Mouse (Mus musculus): Measurements from ENCODE around the gene Nop53. TPM values are rescaled to one million over a fixed set of nuclear protein-coding genes. Genes with fewer than 3 reads are reported as not detected.

Nop53 gene
- polyA plus RNA-seq, 1 experiment from 2014 or later, result 164 TPM

- Histone ChIP-seq H3K4me1 (ENCODE audit: control insufficient read depth, insufficient read depth, low read length) (peaks cover 8% of the 10 kb centered on the region), H3K4me2 (ENCODE audit: low read depth, low read length) (peak overlapping the region; percentile 95), H3K9me3 (ENCODE audit: control insufficient read depth, low read length) (no peaks in the 10 kb centered on the region), H3K9ac (ENCODE audit: low read depth, low read length) (no peak overlapping the region), H3K36me3 (ENCODE audit: control insufficient read depth, insufficient read depth, low read length) (peaks cover 56% of the 10 kb centered on the region), H3K4me3 (ENCODE audit: low read depth, low read length) (peak overlapping the region; percentile 72; the same call in 1 of the 2 replicates), H3K27me3 (replicated peaks; ENCODE audit: control insufficient read depth, insufficient read depth, low read length) (no peaks in the 10 kb centered on the region), H3K27ac (replicated peaks; ENCODE audit: low read depth, low read length) (no peak overlapping the region)
- no peak for ATAC-seq (ENCODE audit: low read depth)
- 85% methylated on average over 1 of the region's 1 CpGs for WGBS
- peak; percentile 56 for DNase-seq (ENCODE audit: low spot score)
Observed at GRCm38 (mm10) chr7:15944311-15944710, 1.6 kb downstream of the Nop53 start.

- Histone ChIP-seq H3K4me2 (ENCODE audit: low read depth, low read length) (no peak overlapping the region), H3K27ac (replicated peaks; ENCODE audit: low read depth, low read length) (no peak overlapping the region), H3K9ac (ENCODE audit: low read depth, low read length) (no peak overlapping the region), H3K4me1 (ENCODE audit: control insufficient read depth, insufficient read depth, low read length) (no peaks in the 10 kb centered on the region), H3K36me3 (ENCODE audit: control insufficient read depth, insufficient read depth, low read length) (peaks cover 80% of the 10 kb centered on the region), H3K9me3 (ENCODE audit: control insufficient read depth, low read length) (no peaks in the 10 kb centered on the region), H3K27me3 (replicated peaks; ENCODE audit: control insufficient read depth, insufficient read depth, low read length) (no peaks in the 10 kb centered on the region), H3K4me3 (ENCODE audit: low read depth, low read length) (no peak overlapping the region)
- ATAC-seq (ENCODE audit: low read depth) (no peak), DNase-seq (ENCODE audit: low spot score) (no peak)
- WGBS, result 97% methylated on average over 3 of the region's 3 CpGs
Observed at GRCm38 (mm10) chr7:15938621-15939020, 7.3 kb downstream of the Nop53 start.

- no peaks in the 10 kb centered on the region for H3K27me3 ChIP-seq (replicated peaks; ENCODE audit: control insufficient read depth, insufficient read depth, low read length)
- H3K4me1 ChIP-seq (ENCODE audit: control insufficient read depth, insufficient read depth, low read length), result no peaks in the 10 kb centered on the region
- no peak for ATAC-seq (ENCODE audit: low read depth)
- DNase-seq (ENCODE audit: low spot score), result no peak
- no peak overlapping the region for H3K4me2 ChIP-seq (ENCODE audit: low read depth, low read length)
- WGBS, result 94% methylated on average over 5 of the region's 5 CpGs
- peaks cover 69% of the 10 kb centered on the region for H3K36me3 ChIP-seq (ENCODE audit: control insufficient read depth, insufficient read depth, low read length)
- H3K4me3 ChIP-seq (ENCODE audit: low read depth, low read length), result no peak overlapping the region
- H3K27ac ChIP-seq (replicated peaks; ENCODE audit: low read depth, low read length), result no peak overlapping the region
- H3K9me3 ChIP-seq (ENCODE audit: control insufficient read depth, low read length), result no peaks in the 10 kb centered on the region
- H3K9ac ChIP-seq (ENCODE audit: low read depth, low read length), result no peak overlapping the region
Observed at GRCm38 (mm10) chr7:15937491-15937890, 8.4 kb downstream of the Nop53 start.

- no peaks in the 10 kb centered on the region for H3K27me3 ChIP-seq (replicated peaks; ENCODE audit: control insufficient read depth, insufficient read depth, low read length)
- WGBS, result 52% methylated on average over 16 of the region's 16 CpGs
- ATAC-seq (ENCODE audit: low read depth) (no peak), DNase-seq (ENCODE audit: low spot score) (no peak)
- peaks cover 31% of the 10 kb centered on the region for H3K36me3 ChIP-seq (ENCODE audit: control insufficient read depth, insufficient read depth, low read length)
- H3K4me3 ChIP-seq (ENCODE audit: low read depth, low read length), result no peak overlapping the region
- no peaks in the 10 kb centered on the region for H3K9me3 ChIP-seq (ENCODE audit: control insufficient read depth, low read length)
- no peak overlapping the region for H3K4me2 ChIP-seq (ENCODE audit: low read depth, low read length)
- no peaks in the 10 kb centered on the region for H3K4me1 ChIP-seq (ENCODE audit: control insufficient read depth, insufficient read depth, low read length)
- H3K27ac ChIP-seq (replicated peaks; ENCODE audit: low read depth, low read length), result peak overlapping the region; percentile 11; the same call in 1 of the 2 replicates
- H3K9ac ChIP-seq (ENCODE audit: low read depth, low read length), result no peak overlapping the region; the same call in 1 of the 2 replicates
Observed at GRCm38 (mm10) chr7:15933437-15934359, 12.2 kb downstream of the Nop53 start.

- ATAC-seq (ENCODE audit: low read depth), result no peak
- Histone ChIP-seq H3K9ac (ENCODE audit: low read depth, low read length) (no peak overlapping the region), H3K9me3 (ENCODE audit: control insufficient read depth, low read length) (no peaks in the 10 kb centered on the region), H3K27me3 (replicated peaks; ENCODE audit: control insufficient read depth, insufficient read depth, low read length) (no peaks in the 10 kb centered on the region), H3K4me2 (ENCODE audit: low read depth, low read length) (no peak overlapping the region), H3K27ac (replicated peaks; ENCODE audit: low read depth, low read length) (no peak overlapping the region), H3K36me3 (ENCODE audit: control insufficient read depth, insufficient read depth, low read length) (peaks cover 10% of the 10 kb centered on the region), H3K4me3 (ENCODE audit: low read depth, low read length) (no peak overlapping the region), H3K4me1 (ENCODE audit: control insufficient read depth, insufficient read depth, low read length) (no peaks in the 10 kb centered on the region)
- DNase-seq (ENCODE audit: low spot score), result no peak
- 80% methylated on average over 3 of the region's 3 CpGs for WGBS
Observed at GRCm38 (mm10) chr7:15931635-15932034, 14.2 kb downstream of the Nop53 start.

- WGBS, result 62% methylated on average over 2 of the region's 2 CpGs
- Histone ChIP-seq H3K9ac (ENCODE audit: low read depth, low read length) (no peak overlapping the region), H3K36me3 (ENCODE audit: control insufficient read depth, insufficient read depth, low read length) (0 out of 2 replicates have a peak, but pooled peaks cover under 1% of the 10 kb centered on the region), H3K9me3 (ENCODE audit: control insufficient read depth, low read length) (no peaks in the 10 kb centered on the region), H3K4me1 (ENCODE audit: control insufficient read depth, insufficient read depth, low read length) (no peaks in the 10 kb centered on the region), H3K4me3 (ENCODE audit: low read depth, low read length) (no peak overlapping the region), H3K27me3 (replicated peaks; ENCODE audit: control insufficient read depth, insufficient read depth, low read length) (no peaks in the 10 kb centered on the region), H3K4me2 (ENCODE audit: low read depth, low read length) (no peak overlapping the region), H3K27ac (replicated peaks; ENCODE audit: low read depth, low read length) (no peak overlapping the region)
- ATAC-seq (ENCODE audit: low read depth), result no peak
- DNase-seq (ENCODE audit: low spot score), result no peak
Observed at GRCm38 (mm10) chr7:15930543-15930942, 15.3 kb downstream of the Nop53 start.

GRCm38 (mm10) chr7:15929910-15930309 lies 16.0 kb downstream of the Nop53 start:
- WGBS, result 30% methylated on average over 4 of the region's 4 CpGs
- Histone ChIP-seq H3K9me3 (ENCODE audit: control insufficient read depth, low read length) (no peaks in the 10 kb centered on the region), H3K36me3 (ENCODE audit: control insufficient read depth, insufficient read depth, low read length) (no peaks in the 10 kb centered on the region), H3K4me1 (ENCODE audit: control insufficient read depth, insufficient read depth, low read length) (no peaks in the 10 kb centered on the region), H3K9ac (ENCODE audit: low read depth, low read length) (no peak overlapping the region), H3K4me2 (ENCODE audit: low read depth, low read length) (no peak overlapping the region), H3K27me3 (replicated peaks; ENCODE audit: control insufficient read depth, insufficient read depth, low read length) (no peaks in the 10 kb centered on the region), H3K27ac (replicated peaks; ENCODE audit: low read depth, low read length) (no peak overlapping the region), H3K4me3 (ENCODE audit: low read depth, low read length) (no peak overlapping the region)
- DNase-seq (ENCODE audit: low spot score) (no peak), ATAC-seq (ENCODE audit: low read depth) (0 out of 2 replicates have a peak, but pooled peaks have one; percentile 51)

- Histone ChIP-seq H3K4me1 (ENCODE audit: control insufficient read depth, insufficient read depth, low read length) (peaks cover 17% of the 10 kb centered on the region), H3K36me3 (ENCODE audit: control insufficient read depth, insufficient read depth, low read length) (peaks cover 28% of the 10 kb centered on the region), H3K9me3 (ENCODE audit: control insufficient read depth, low read length) (no peaks in the 10 kb centered on the region), H3K4me3 (ENCODE audit: low read depth, low read length) (peak within 1 kb of the TSS; percentile 74), H3K27me3 (replicated peaks; ENCODE audit: control insufficient read depth, insufficient read depth, low read length) (no peaks in the 10 kb centered on the region), H3K9ac (ENCODE audit: low read depth, low read length) (peak within 1 kb of the TSS; percentile 71), H3K4me2 (ENCODE audit: low read depth, low read length) (peak within 1 kb of the TSS; percentile 82), H3K27ac (replicated peaks; ENCODE audit: low read depth, low read length) (peak within 1 kb of the TSS; percentile 82)
- under 1% methylated on average over 30 of the region's 33 CpGs for WGBS
- DNase-seq (ENCODE audit: low spot score), result peak; percentile 97
- ATAC-seq (ENCODE audit: low read depth), result peak; percentile 97
Observed at GRCm38 (mm10) chr7:15922220-15922773, 23.6 kb downstream of the Nop53 start, which contains the start of gene Selenow. Gene Selenow (minus strand): TSS chr7:15922402.
